Mouse (Mus musculus) c-Kit-positive CD71-negative TER-119-negative erythroid progenitor cells, embryonic 14.5 days (primary cell): ENCODE results near the gene Myoz1.
"Not testable (repeated sequence)": the region's sequence is repeated elsewhere in the genome, so short reads cannot be mapped to it uniquely, and the experiment has no call there.

Experiments used
- DNase-seq: peaks from one replicate; pipeline ENCODE4 v3.0.0-alpha.2; 2013; ENCODE audit warnings: low read depth

Myoz1 gene

GRCm38 (mm10) chr14:20656361-20656760 lies at the start of gene Myoz1:
Gene Myoz1, minus strand, starts transcription at chr14:20656540.
- DNase-seq, result no peak

DNA sequence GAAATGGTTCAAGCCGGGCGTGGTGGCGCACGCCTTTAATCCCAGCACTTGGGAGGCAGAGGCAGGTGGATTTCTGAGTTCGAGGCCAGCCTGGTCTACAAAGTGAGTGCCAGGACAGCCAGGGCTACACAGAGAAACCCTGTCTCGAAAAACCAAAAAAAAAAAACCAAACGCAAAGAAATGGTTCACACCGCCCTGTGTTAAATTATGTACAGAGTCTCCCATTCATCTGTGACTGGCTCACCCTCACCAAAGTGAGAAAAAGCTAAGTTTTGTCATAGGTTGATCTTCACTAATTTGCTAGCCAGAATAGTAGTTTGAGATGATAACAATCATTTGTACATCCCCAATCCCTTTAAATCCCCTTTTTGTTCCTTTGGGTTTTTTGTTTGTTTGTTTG lies 47.1 kb upstream of the Myoz1 start:
- DNase-seq, result not testable (repeated sequence)

GRCm38 (mm10) chr14:20702741-20703381 lies 46.5 kb upstream of the Myoz1 start, which contains the start of gene Chchd1:
Gene Chchd1, plus strand, starts transcription at chr14:20703006.
- peak; percentile 65 for DNase-seq

DNA sequence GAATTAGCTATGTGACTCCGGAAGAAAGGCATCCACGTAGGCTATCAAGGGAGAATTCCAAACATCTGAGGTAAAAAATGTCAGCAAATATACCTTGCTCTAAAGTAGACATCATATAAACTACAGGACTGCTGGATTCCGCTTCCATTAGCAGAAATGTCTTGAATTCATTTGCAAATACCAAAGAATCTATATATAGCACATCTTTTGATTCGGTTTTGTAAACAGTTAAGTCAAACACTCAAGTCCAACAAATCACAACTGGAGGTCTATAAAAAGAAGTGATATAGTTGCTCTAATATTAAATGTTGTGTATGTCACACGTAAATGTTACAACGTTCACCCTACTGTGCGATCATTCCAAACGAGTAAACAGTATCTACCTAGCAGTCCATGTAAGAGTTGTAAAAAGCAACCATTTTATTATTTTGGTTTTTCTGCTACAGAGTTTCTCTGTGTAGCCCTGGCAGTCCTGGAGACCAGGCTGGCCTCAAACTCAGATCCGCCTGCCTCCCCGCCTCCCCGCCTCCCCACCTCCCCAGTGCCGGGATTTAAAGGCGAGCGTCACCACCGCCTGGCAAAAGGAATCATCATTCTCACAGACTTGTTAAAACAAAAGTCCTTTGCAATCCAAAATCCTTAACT lies 45.9 kb upstream of the Myoz1 start:
- no peak for DNase-seq

DNA sequence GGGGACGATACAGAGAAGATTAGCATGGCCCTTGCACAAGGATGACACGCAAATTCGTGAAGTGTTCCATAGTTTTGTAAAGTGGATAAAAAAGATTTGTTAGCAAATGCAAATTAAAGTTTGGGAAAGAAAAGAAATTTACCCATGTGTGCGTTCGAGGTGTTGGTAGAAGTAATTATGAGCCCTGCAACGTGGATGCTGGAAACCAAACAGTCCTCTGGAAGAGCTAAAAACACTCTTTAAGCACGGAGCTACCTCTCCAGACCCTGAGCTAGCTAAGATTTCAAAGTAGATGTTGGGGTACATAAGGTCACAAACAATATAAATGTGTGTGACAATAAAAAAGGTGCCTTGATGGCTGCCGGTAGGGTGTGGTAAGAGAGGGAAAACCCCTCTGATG lies 45.2 kb upstream of the Myoz1 start:
- no peak for DNase-seq

GRCm38 (mm10) chr14:20700362-20700761 lies 44.0 kb upstream of the Myoz1 start:
- no peak for DNase-seq

- DNase-seq, result no peak
These were observed 42.2 kb upstream of the Myoz1 start for GRCm38 (mm10) chr14:20698515-20698914.

DNA sequence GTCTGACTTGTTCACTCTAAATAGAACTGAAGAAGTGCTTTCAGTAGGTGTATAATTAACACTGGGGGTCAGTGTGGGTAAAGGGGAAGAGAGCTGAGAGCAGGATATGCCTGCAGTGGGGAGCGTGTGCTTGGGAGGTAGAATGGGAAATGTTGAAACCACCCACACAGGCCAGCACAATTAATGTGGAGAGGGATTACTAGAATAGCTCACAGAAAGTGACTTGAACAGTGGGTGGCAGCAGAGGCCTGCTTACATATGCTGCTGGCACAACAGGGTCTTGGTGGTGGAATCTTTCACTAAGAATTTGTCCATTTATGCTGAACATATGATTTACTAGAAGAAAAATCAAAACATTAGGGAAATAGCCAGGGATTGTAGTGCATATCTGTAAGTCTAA lies 40.6 kb upstream of the Myoz1 start:
- peak; percentile 60 for DNase-seq

GRCm38 (mm10) chr14:20695761-20696520 lies 39.6 kb upstream of the Myoz1 start:
- DNase-seq, result no peak

GRCm38 (mm10) chr14:20694884-20695760 lies 38.8 kb upstream of the Myoz1 start, which contains the start of gene Fut11:
Gene Fut11, plus strand, starts transcription at chr14:20694968.
- peak; percentile 77 for DNase-seq

- no peak for DNase-seq
These were observed 38.0 kb upstream of the Myoz1 start for GRCm38 (mm10) chr14:20694185-20694883.

DNA sequence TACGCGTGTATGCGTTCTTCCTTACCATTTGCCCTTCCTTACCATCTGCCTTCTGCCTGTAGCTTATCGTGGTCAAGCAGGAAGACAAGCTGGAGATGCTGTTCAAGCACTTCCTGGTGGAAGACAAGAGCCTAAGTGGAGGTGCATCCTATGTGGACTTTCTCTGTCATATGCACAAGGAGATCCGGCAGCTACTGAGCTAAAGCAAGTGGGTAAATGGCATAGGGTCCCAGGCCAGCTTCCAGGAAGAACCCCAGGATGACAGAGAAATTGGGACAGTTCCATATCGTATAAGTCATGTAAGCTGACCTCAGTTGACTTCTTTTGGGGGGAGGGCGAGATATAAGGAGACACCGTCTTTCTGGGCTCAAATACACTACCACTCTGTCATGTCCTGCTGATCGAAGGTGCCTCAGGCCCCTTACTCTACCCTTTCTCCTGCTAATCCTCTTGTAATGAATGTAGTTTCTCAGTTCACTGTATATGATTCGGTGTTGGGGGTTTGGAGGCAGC lies 37.3 kb upstream of the Myoz1 start:
- no peak for DNase-seq

GRCm38 (mm10) chr14:20691772-20692171 lies 35.4 kb upstream of the Myoz1 start:
- DNase-seq, result no peak

DNA sequence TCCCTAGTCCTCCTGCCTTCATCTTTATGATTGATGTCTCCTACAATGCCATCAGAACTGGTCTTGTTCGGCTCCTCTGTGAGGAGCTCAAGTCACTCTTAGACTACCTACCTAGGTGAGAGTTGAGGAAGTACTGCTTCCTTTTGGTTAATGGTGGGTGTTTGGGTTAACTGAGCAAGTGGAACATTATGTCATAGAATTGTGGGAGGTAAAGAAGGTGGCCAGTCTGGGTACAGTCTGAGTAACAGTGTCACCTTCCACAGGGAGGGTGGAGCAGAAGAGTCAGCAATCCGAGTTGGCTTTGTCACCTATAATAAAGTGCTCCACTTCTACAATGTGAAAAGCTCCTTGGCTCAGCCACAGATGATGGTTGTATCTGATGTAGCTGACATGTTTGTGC lies 32.7 kb upstream of the Myoz1 start:
- DNase-seq, result no peak

- no peak for DNase-seq
These were observed 30.2 kb upstream of the Myoz1 start for GRCm38 (mm10) chr14:20686576-20686975.

GRCm38 (mm10) chr14:20682498-20682897 lies 26.2 kb upstream of the Myoz1 start:
- DNase-seq, result no peak

DNA sequence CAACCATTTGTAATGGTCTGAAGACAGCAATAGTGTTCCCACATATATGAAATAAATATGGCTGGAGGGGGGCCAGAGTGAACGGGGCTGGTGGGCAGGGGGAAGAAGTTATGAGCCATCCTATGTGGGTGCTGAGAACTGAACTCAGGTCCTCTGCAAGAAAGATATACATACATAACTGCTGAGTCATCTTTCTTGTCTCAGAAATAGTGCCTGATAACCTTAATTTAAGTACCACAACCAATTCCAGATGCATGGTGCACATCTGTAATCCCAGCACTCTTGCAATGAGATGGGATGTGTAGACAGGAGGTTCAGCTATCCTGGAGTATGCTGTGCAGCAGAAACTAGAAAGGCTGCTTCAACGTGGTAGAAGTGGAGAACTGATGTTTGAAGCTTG lies 25.4 kb upstream of the Myoz1 start:
- DNase-seq, result no peak

- DNase-seq, result no peak
These were observed 21.6 kb upstream of the Myoz1 start for GRCm38 (mm10) chr14:20677906-20678305.

GRCm38 (mm10) chr14:20674064-20674833 lies 17.9 kb upstream of the Myoz1 start, which contains the start of gene Sec24c:
Gene Sec24c, plus strand, starts transcription at chr14:20674308.
- peak; percentile 100 for DNase-seq

DNA sequence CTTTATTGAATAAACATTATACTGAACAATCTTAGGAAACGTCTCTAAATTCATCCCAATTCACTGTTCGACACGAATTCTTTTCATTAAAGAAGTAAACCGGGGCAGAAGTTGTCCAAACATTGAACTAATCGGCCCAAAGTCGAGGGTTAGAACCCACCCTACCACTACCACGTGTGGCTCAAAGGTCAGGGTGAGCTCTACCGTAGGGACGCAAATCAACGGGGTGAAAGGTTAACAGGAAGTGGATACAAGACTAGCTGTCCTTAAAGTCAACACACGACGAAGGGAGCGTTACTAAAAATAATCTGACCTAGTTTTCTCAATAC lies 17.4 kb upstream of the Myoz1 start:
- no peak for DNase-seq
